Mouse (Mus musculus) heart, embryonic 16.5 days (tissue): ENCODE measurements around the gene 4933411K16Rik. TPM values are rescaled to one million over a fixed set of nuclear protein-coding genes. Genes with fewer than 3 reads are reported as not detected.

Source experiments
- ATAC-seq: fragments of 200-750 bp; cut with Nextera tagmentation; replicated peaks from 2 replicates; pipeline ENCODE4 v1.8.0; 2017; ENCODE audit warnings: moderate number of reproducible peaks; ENCODE audit not compliant: insufficient read depth, low FRiP score; ENCODE audit errors: extremely low read depth
- H3K27ac ChIP-seq: fragments of 300-500 bp; sonication (generic); 2 replicates; pipeline ENCODE4 v1.5.1; 2014; ENCODE audit warnings: mild to moderate bottlenecking, low read length, control low read depth, moderate library complexity
- H3K27me3 ChIP-seq: fragments of 300-500 bp; sonication (generic); 2 replicates; pipeline ENCODE4 v1.6.1; 2014; ENCODE audit warnings: low read length, mixed read lengths; ENCODE audit not compliant: control insufficient read depth, insufficient read depth
- H3K36me3 ChIP-seq: fragments of 300-500 bp; sonication (generic); 2 replicates; pipeline ENCODE4 v1.6.1; 2014; ENCODE audit not compliant: control insufficient read depth, insufficient read depth
- H3K4me1 ChIP-seq: fragments of 300-500 bp; sonication (generic); 2 replicates; pipeline ENCODE4 v1.6.1; 2014; ENCODE audit warnings: low read length, mixed read lengths; ENCODE audit not compliant: control insufficient read depth, insufficient read depth
- H3K4me2 ChIP-seq: fragments of 300-500 bp; sonication (generic); 2 replicates; pipeline ENCODE4 v1.6.1; 2014; ENCODE audit warnings: low read depth, mild to moderate bottlenecking, control low read depth, low read length
- H3K4me3 ChIP-seq: fragments of 300-500 bp; sonication (generic); 2 replicates; pipeline ENCODE4 v1.5.1; 2014; ENCODE audit warnings: mild to moderate bottlenecking, control low read depth, low read length
- H3K9ac ChIP-seq: fragments of 300-500 bp; sonication (generic); 2 replicates; pipeline ENCODE4 v1.6.1; 2014; ENCODE audit warnings: low read length, control low read depth
- H3K9me3 ChIP-seq: fragments of 300-500 bp; sonication (generic); replicated peaks from 2 replicates; pipeline ENCODE4 v1.6.1; 2016; ENCODE audit warnings: low read length; ENCODE audit not compliant: control insufficient read depth
- WGBS: fragments of 180-500 bp; shearing (Covaris S2); extraction: QIAGEN DNeasy Blood & Tissue Kit; methylation state at CpG from one replicate; pipeline ENCODE4 v1.1.7; 2014; 5-methylcytosine and 5-hydroxymethylcytosine counted together
- polyA plus RNA-seq: library from polyadenylated mRNA; unstranded; fragments of >200 nt; fragmentation: Nextera tagmentation; extraction: Ambion mirVana; gene quantifications from 2 replicates; pipeline ENCODE4 v1.2.1, GENCODE M21; 2015

The 4933411K16Rik gene
- polyA plus RNA-seq, 1 experiment from 2014 or later = not detected

GRCm38 (mm10) chr19:42068441-42069240, 16.6 kb downstream of the 4933411K16Rik start:
- WGBS = 68% methylated on average over 11 of the region's 11 CpGs
- no peaks in the 10 kb centered on the region for H3K27me3 ChIP-seq
- H3K4me2 ChIP-seq = no peak overlapping the region
- ATAC-seq = no peak
- H3K9me3 ChIP-seq = no peaks in the 10 kb centered on the region
- H3K36me3 ChIP-seq = no peaks in the 10 kb centered on the region
- peaks cover 3% of the 10 kb centered on the region; the same call in 1 of the 2 replicates for H3K4me1 ChIP-seq
- H3K9ac ChIP-seq = no peak overlapping the region
- no peak overlapping the region for H3K27ac ChIP-seq
- H3K4me3 ChIP-seq = no peak overlapping the region

- H3K4me1 ChIP-seq = peaks cover 3% of the 10 kb centered on the region; the same call in 1 of the 2 replicates
- H3K9me3 ChIP-seq = no peaks in the 10 kb centered on the region
- H3K4me3 ChIP-seq = no peak overlapping the region
- no peaks in the 10 kb centered on the region for H3K36me3 ChIP-seq
- H3K27me3 ChIP-seq = no peaks in the 10 kb centered on the region
- H3K9ac ChIP-seq = no peak overlapping the region
- ATAC-seq = no peak
- 40% methylated on average over 6 of the region's 6 CpGs for WGBS
- no peak overlapping the region for H3K4me2 ChIP-seq
- H3K27ac ChIP-seq = no peak overlapping the region
Measured at GRCm38 (mm10) chr19:42069241-42069525, 17.1 kb downstream of the 4933411K16Rik start.

- WGBS = 71% methylated on average over 7 of the region's 7 CpGs
- H3K27ac ChIP-seq = no peak overlapping the region
- no peak overlapping the region for H3K4me3 ChIP-seq
- H3K9ac ChIP-seq = no peak overlapping the region
- ATAC-seq = no peak
- no peaks in the 10 kb centered on the region for H3K36me3 ChIP-seq
- H3K9me3 ChIP-seq = no peaks in the 10 kb centered on the region
- H3K4me1 ChIP-seq = peaks cover 3% of the 10 kb centered on the region; the same call in 1 of the 2 replicates
- H3K27me3 ChIP-seq = no peaks in the 10 kb centered on the region
- H3K4me2 ChIP-seq = no peak overlapping the region
Measured at GRCm38 (mm10) chr19:42071221-42071620, 19.2 kb downstream of the 4933411K16Rik start.

- H3K36me3 ChIP-seq = no peaks in the 10 kb centered on the region
- no peaks in the 10 kb centered on the region for H3K27me3 ChIP-seq
- H3K4me3 ChIP-seq = no peak overlapping the region
- H3K4me2 ChIP-seq = no peak overlapping the region
- no peak for ATAC-seq
- H3K9me3 ChIP-seq = no peaks in the 10 kb centered on the region
- H3K9ac ChIP-seq = no peak overlapping the region
- 66% methylated on average over 15 of the region's 15 CpGs for whole genome bisulfite sequencing
- H3K4me1 ChIP-seq = peaks cover 3% of the 10 kb centered on the region; the same call in 1 of the 2 replicates
- no peak overlapping the region for H3K27ac ChIP-seq
Measured at GRCm38 (mm10) chr19:42071886-42072608, 20.0 kb downstream of the 4933411K16Rik start.

- H3K36me3 ChIP-seq = no peaks in the 10 kb centered on the region
- no peak overlapping the region for H3K4me3 ChIP-seq
- H3K27me3 ChIP-seq = no peaks in the 10 kb centered on the region
- H3K4me2 ChIP-seq = no peak overlapping the region
- H3K27ac ChIP-seq = no peak overlapping the region
- WGBS = 66% methylated on average over 7 of the region's 7 CpGs
- ATAC-seq = no peak
- no peaks in the 10 kb centered on the region for H3K9me3 ChIP-seq
- H3K4me1 ChIP-seq = peaks cover 3% of the 10 kb centered on the region; the same call in 1 of the 2 replicates
- no peak overlapping the region for H3K9ac ChIP-seq
Measured at GRCm38 (mm10) chr19:42072802-42073201, 20.8 kb downstream of the 4933411K16Rik start.

- no peak for ATAC-seq
- Histone ChIP-seq H3K4me3 (no peak overlapping the region), H3K27me3 (no peaks in the 10 kb centered on the region), H3K27ac (no peak overlapping the region), H3K4me1 (no peaks in the 10 kb centered on the region), H3K4me2 (no peak overlapping the region), H3K36me3 (no peaks in the 10 kb centered on the region), H3K9me3 (no peaks in the 10 kb centered on the region), H3K9ac (no peak overlapping the region)
- 80% methylated on average over 2 of the region's 2 CpGs for WGBS
Measured at GRCm38 (mm10) chr19:42075051-42075450, 23.0 kb downstream of the 4933411K16Rik start.

- Histone ChIP-seq H3K36me3 (no peaks in the 10 kb centered on the region), H3K27ac (no peak overlapping the region), H3K27me3 (no peaks in the 10 kb centered on the region), H3K4me1 (no peaks in the 10 kb centered on the region), H3K4me3 (no peak overlapping the region), H3K9me3 (no peaks in the 10 kb centered on the region), H3K9ac (no peak overlapping the region), H3K4me2 (no peak overlapping the region)
- no peak for ATAC-seq
- 89% methylated on average over 16 of the region's 16 CpGs for WGBS
Measured at GRCm38 (mm10) chr19:42075992-42076391, 23.9 kb downstream of the 4933411K16Rik start.

- ATAC-seq = no peak
- WGBS = 92% methylated on average over 8 of the region's 8 CpGs
- no peak overlapping the region for H3K27ac ChIP-seq
Measured at GRCm38 (mm10) chr19:42078566-42078965, 26.5 kb downstream of the 4933411K16Rik start.

GRCm38 (mm10) chr19:42079006-42079405, 27.0 kb downstream of the 4933411K16Rik start:
- Histone ChIP-seq H3K36me3 (no peaks in the 10 kb centered on the region), H3K4me1 (no peaks in the 10 kb centered on the region), H3K4me2 (no peak overlapping the region), H3K4me3 (no peak overlapping the region), H3K27me3 (no peaks in the 10 kb centered on the region), H3K27ac (no peak overlapping the region), H3K9me3 (no peaks in the 10 kb centered on the region), H3K9ac (no peak overlapping the region)
- 91% methylated on average over 12 of the region's 12 CpGs for WGBS
- ATAC-seq = no peak

More at GRCm38 (mm10) chr19:42078566-42078965, 26.5 kb downstream of the 4933411K16Rik start:
- Histone ChIP-seq H3K9ac (no peak overlapping the region), H3K4me3 (no peak overlapping the region), H3K36me3 (no peaks in the 10 kb centered on the region), H3K9me3 (no peaks in the 10 kb centered on the region), H3K4me1 (no peaks in the 10 kb centered on the region), H3K4me2 (no peak overlapping the region), H3K27me3 (no peaks in the 10 kb centered on the region)
